Mouse (Mus musculus): Measurements from ENCODE around the gene Gm9887. TPM values are rescaled to one million over a fixed set of nuclear protein-coding genes. Genes with fewer than 3 reads are reported as not detected.

Gm9887 gene
- total and polyA plus RNA-seq, 3 experiments: 1.7 to 4.9 TPM; not detected in 1

DNA sequence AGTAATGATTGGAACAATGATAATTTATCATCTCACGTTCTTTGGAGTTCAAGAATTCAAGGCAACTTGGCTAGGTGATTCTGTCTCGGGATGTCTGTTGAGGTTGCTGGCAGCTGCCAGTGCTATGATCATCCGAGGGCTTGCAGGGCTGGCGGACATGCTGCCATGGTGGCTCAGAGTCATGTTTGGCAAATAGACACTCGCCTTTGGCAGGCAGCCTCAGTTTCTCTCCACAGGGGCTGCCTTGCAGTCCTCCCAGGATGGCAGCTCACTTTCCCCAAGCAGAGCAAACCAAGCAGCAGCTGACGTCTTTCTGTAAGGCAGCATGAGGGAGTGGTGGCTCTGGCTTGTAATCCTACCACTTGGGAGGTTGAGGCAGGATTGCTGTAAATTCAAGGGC lies 22.2 kb upstream of the Gm9887 start:
- H3K9ac ChIP-seq (ENCODE audit: control insufficient read depth, low read depth, low read length, poor library complexity, severe bottlenecking): no peak overlapping the region
- peaks cover 0 to 13% of the 10 kb centered on the region in 2 experiments; a peak in 2 of 4 replicates for H3K36me3 ChIP-seq (ENCODE audit: control insufficient read depth in 1 of 2, insufficient read depth in 2 of 2, low read length in 2 of 2)
- TF ChIP-seq POLR2AphosphoS5 (IDR thresholded peaks at IDR 0.05; ENCODE audit: borderline replicate concordance, low read depth, low read length) (no peak), ETS1 (IDR thresholded peaks at IDR 0.05; ENCODE audit: low read depth, low read length) (no peak), HCFC1 (IDR thresholded peaks at IDR 0.05; ENCODE audit: low read depth, low read length) (no peak), SIN3A (IDR thresholded peaks at IDR 0.05; ENCODE audit: low read length) (no peak), TCF12 (IDR thresholded peaks at IDR 0.05; ENCODE audit: low read depth, low read length) (no peak), USF1 (IDR thresholded peaks at IDR 0.05; ENCODE audit: low read depth, low read length) (no peak), CHD2 (IDR thresholded peaks at IDR 0.05; ENCODE audit: low read length) (no peak), TAL1 (IDR thresholded peaks at IDR 0.05; ENCODE audit: low read length) (no peak), GATA1 (IDR thresholded peaks at IDR 0.05; ENCODE audit: low read depth, low read length) (no peak), MYB (IDR thresholded peaks at IDR 0.05; ENCODE audit: low read depth, low read length) (no peak), UBTF (IDR thresholded peaks at IDR 0.05; ENCODE audit: borderline replicate concordance, insufficient read depth, low read depth, low read length) (no peak), ZMIZ1 (IDR thresholded peaks at IDR 0.05; ENCODE audit: low read depth, low read length) (no peak), ZKSCAN1 (IDR thresholded peaks at IDR 0.05; ENCODE audit: low read depth, low read length) (no peak), USF2 (IDR thresholded peaks at IDR 0.05; ENCODE audit: borderline replicate concordance in 1 of 2, insufficient read depth in 1 of 2, low read depth in 1 of 2, low read length in 2 of 2) (no peak), RAD21 (IDR thresholded peaks at IDR 0.05; ENCODE audit: low read depth, low read length) (no peak), SMC3 (IDR thresholded peaks at IDR 0.05; ENCODE audit: low read depth, low read length) (no peak)
- H3K4me1 ChIP-seq (ENCODE audit: control insufficient read depth in 1 of 2, insufficient read depth in 2 of 2, low read length in 2 of 2): peaks cover 4 to 15% of the 10 kb centered on the region in 2 experiments; a peak in 3 of 4 replicates
- H3K27ac ChIP-seq (ENCODE audit: control insufficient read depth, low read depth, low read length): no peak overlapping the region
- no peaks in the 10 kb centered on the region for H3K9me3 ChIP-seq (replicated peaks; ENCODE audit: insufficient read depth, low read length)
- DNase-seq (ENCODE audit: low read depth, low spot score): no peak
- H3K79me2 ChIP-seq (ENCODE audit: control insufficient read depth, insufficient read depth, low read length, poor library complexity): no peaks in the 10 kb centered on the region
- H3K4me3 ChIP-seq (ENCODE audit: control insufficient read depth in 1 of 2, insufficient read depth in 1 of 2, low read depth in 2 of 2, low read length in 2 of 2): no peak overlapping the region
- H3K27me3 ChIP-seq (ENCODE audit: control insufficient read depth in 1 of 2, insufficient read depth in 2 of 2, low read length in 2 of 2): no peaks in the 10 kb centered on the region

DNA sequence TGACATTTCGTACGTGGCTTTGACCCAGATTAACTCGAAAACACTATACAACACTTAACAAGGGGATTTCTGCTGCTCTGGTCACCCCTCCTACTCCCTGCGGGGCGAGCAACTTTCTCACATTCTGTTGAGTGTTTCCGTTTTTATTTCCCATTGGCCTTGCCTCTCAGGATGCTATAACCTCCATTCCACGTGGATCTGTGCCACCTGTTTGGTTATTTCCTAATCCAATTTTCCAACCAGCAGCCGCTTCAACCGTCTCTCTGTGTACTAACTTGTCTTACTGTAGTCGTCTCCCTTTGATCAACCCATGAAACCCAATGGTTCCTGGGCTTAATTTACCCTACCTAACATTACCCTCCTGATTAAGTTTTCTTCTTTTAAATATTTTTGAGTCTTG lies 20.8 kb upstream of the Gm9887 start:
- no peaks in the 10 kb centered on the region for H3K27me3 ChIP-seq (ENCODE audit: control insufficient read depth in 1 of 2, insufficient read depth in 2 of 2, low read length in 2 of 2)
- no peak overlapping the region for H3K9ac ChIP-seq (ENCODE audit: control insufficient read depth, low read depth, low read length, poor library complexity, severe bottlenecking)
- no peak overlapping the region for H3K27ac ChIP-seq (ENCODE audit: control insufficient read depth, low read depth, low read length)
- H3K9me3 ChIP-seq (replicated peaks; ENCODE audit: insufficient read depth, low read length): no peaks in the 10 kb centered on the region
- H3K79me2 ChIP-seq (ENCODE audit: control insufficient read depth, insufficient read depth, low read length, poor library complexity): no peaks in the 10 kb centered on the region
- no peak for DNase-seq (ENCODE audit: low read depth, low spot score)
- no peak overlapping the region for H3K4me3 ChIP-seq (ENCODE audit: control insufficient read depth in 1 of 2, insufficient read depth in 1 of 2, low read depth in 2 of 2, low read length in 2 of 2)
- TF ChIP-seq BHLHE40 (IDR thresholded peaks at IDR 0.05; ENCODE audit: borderline replicate concordance, low read depth, low read length) (no peak), RAD21 (IDR thresholded peaks at IDR 0.05; ENCODE audit: low read depth, low read length) (no peak), MXI1 (IDR thresholded peaks at IDR 0.05; ENCODE audit: low read depth, low read length) (no peak), MEF2A (IDR thresholded peaks at IDR 0.05; ENCODE audit: extremely low read depth, insufficient replicate concordance, low read depth, low read length, poor library complexity, severe bottlenecking) (no peak)
- peaks cover 0 to 24% of the 10 kb centered on the region in 2 experiments; a peak in 2 of 4 replicates for H3K36me3 ChIP-seq (ENCODE audit: control insufficient read depth in 1 of 2, insufficient read depth in 2 of 2, low read length in 2 of 2)
- peaks cover 7 to 24% of the 10 kb centered on the region in 2 experiments for H3K4me1 ChIP-seq (ENCODE audit: control insufficient read depth in 1 of 2, insufficient read depth in 2 of 2, low read length in 2 of 2)

Measured in MEL (cell line).